Mouse (Mus musculus): ENCODE data around the gene Gm5286. TPM values are rescaled to one million over a fixed set of nuclear protein-coding genes. Genes with fewer than 3 reads are reported as not detected.
"Not testable (repeated sequence)": the region's sequence is repeated elsewhere in the genome, so short reads cannot be mapped to it uniquely, and the experiment has no call there.

Gm5286 gene
- polyA plus RNA-seq (2015; fragmentation: Nextera tagmentation; extraction: Ambion mirVana): not detected in 2 replicates

DNA sequence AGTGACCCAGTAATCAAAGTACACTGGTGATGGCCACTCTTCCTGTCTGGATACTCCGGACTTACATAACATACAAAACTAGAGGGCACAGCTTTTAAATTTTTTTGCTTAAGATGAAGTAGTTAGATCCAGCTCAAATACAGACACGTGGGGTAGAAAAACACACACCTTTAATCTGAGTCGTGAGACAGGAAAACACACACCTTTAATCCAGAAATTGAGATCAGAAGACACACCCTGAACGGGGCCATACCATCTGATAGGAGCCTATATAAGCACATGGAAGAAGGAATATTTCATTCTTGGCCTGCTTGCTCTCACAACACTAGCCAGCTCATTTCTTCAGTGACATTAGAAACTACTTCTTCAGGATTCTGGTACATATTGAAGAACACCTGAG is at the start of gene Gm5286:
Gm5286 (plus strand) TSS at position 301 of the 400 bp plus-strand sequence.
- not testable (repeated sequence) for ATAC-seq (ENCODE audit: insufficient read depth); H3K9ac ChIP-seq; H3K4me2 ChIP-seq

GRCm38 (mm10) chr3:94167351-94167750 is 29.2 kb upstream of the Gm5286 start:
- not testable (repeated sequence) for H3K9ac ChIP-seq

More for the DNA sequence above, at the start of gene Gm5286:
- not testable (repeated sequence) for H3K27ac ChIP-seq (replicated peaks); H3K36me3 ChIP-seq (replicated peaks); H3K27me3 ChIP-seq; H3K4me1 ChIP-seq (replicated peaks); H3K9me3 ChIP-seq (replicated peaks); H3K4me3 ChIP-seq (replicated peaks)
- 60% methylated on average over 3 of the region's 4 CpGs for WGBS (ENCODE audit: insufficient replicate concordance)

GRCm38 (mm10) chr3:94178093-94178492 is 18.4 kb upstream of the Gm5286 start, which contains the start of gene Gm10696:
Gene Gm10696, minus strand, starts transcription at chr3:94178193.
- not testable (repeated sequence) for H3K9me3 ChIP-seq (replicated peaks); H3K27me3 ChIP-seq; H3K36me3 ChIP-seq (replicated peaks); H3K4me3 ChIP-seq (replicated peaks); H3K9ac ChIP-seq; H3K4me2 ChIP-seq; H3K27ac ChIP-seq (replicated peaks); ATAC-seq (ENCODE audit: insufficient read depth); H3K4me1 ChIP-seq (replicated peaks)
- WGBS (ENCODE audit: insufficient replicate concordance): 45% methylated on average over 1 of the region's 1 CpGs

More at GRCm38 (mm10) chr3:94167351-94167750, 29.2 kb upstream of the Gm5286 start:
- H3K4me1 ChIP-seq (replicated peaks); ATAC-seq (ENCODE audit: insufficient read depth); H3K4me2 ChIP-seq; H3K36me3 ChIP-seq (replicated peaks); H3K9me3 ChIP-seq (replicated peaks); H3K27ac ChIP-seq (replicated peaks); H3K4me3 ChIP-seq (replicated peaks); H3K27me3 ChIP-seq: not testable (repeated sequence)

Other genes starting within 250 kb of the Gm5286 start
- gene Tdpoz5, start 235.4 kb upstream of the Gm5286 start, polyA plus RNA-seq (2015; fragmentation: Nextera tagmentation; extraction: Ambion mirVana): not detected in 2 replicates
- not detected in 2 replicates for gene Gm9125, start 141.8 kb upstream of the Gm5286 start, polyA plus RNA-seq (2015; fragmentation: Nextera tagmentation; extraction: Ambion mirVana)
- gene Gm10697, start 124.1 kb upstream of the Gm5286 start, polyA plus RNA-seq (2015; fragmentation: Nextera tagmentation; extraction: Ambion mirVana): not detected in 2 replicates
- not detected in 2 replicates for gene Gm10696, start 18.5 kb upstream of the Gm5286 start, polyA plus RNA-seq (2015; fragmentation: Nextera tagmentation; extraction: Ambion mirVana)
- not detected in 2 replicates for gene Gm4778, start 67.3 kb downstream of the Gm5286 start, polyA plus RNA-seq (2015; fragmentation: Nextera tagmentation; extraction: Ambion mirVana)
- 3.4 and 3.7 TPM in 2 replicates for gene Them4, start 113.4 kb downstream of the Gm5286 start, polyA plus RNA-seq (2015; fragmentation: Nextera tagmentation; extraction: Ambion mirVana)
- gene Them5, start 145.4 kb downstream of the Gm5286 start, polyA plus RNA-seq (2015; fragmentation: Nextera tagmentation; extraction: Ambion mirVana): not detected in 2 replicates
- gene C2cd4d, start 165.7 kb downstream of the Gm5286 start, polyA plus RNA-seq (2015; fragmentation: Nextera tagmentation; extraction: Ambion mirVana): 0.06 and 0.17 TPM in 2 replicates
- 1.1 and 1.4 TPM in 2 replicates for gene Rorc, start 176.1 kb downstream of the Gm5286 start, polyA plus RNA-seq (2015; fragmentation: Nextera tagmentation; extraction: Ambion mirVana)
- 0.02 TPM in 1 of 2 replicates, not detected in the other for gene Lingo4, start 201.8 kb downstream of the Gm5286 start, polyA plus RNA-seq (2015; fragmentation: Nextera tagmentation; extraction: Ambion mirVana)
- 8.7 and 9.9 TPM in 2 replicates for gene Tdrkh, start 216.6 kb downstream of the Gm5286 start, polyA plus RNA-seq (2015; fragmentation: Nextera tagmentation; extraction: Ambion mirVana)
- gene Mrpl9, start 246.6 kb downstream of the Gm5286 start, polyA plus RNA-seq (2015; fragmentation: Nextera tagmentation; extraction: Ambion mirVana): 33.0 and 35.5 TPM in 2 replicates
- gene Oaz3, start 247.2 kb downstream of the Gm5286 start, polyA plus RNA-seq (2015; fragmentation: Nextera tagmentation; extraction: Ambion mirVana): 0.17 and 0.44 TPM in 2 replicates

All from liver, embryonic 15.5 days (tissue).